Mouse (Mus musculus): ENCODE data around the gene Cuedc2. TPM values are rescaled to one million over a fixed set of nuclear protein-coding genes. Genes with fewer than 3 reads are reported as not detected.

Gene Cuedc2
- 157 and 178 TPM in 2 replicates for polyA plus RNA-seq (2012)

- no peak for TF ChIP-seq GATA1 (IDR thresholded peaks at IDR 0.05; ENCODE audit: low read length)
Observed at GRCm38 (mm10) chr19:46338331-46338936, at the start of gene Cuedc2. Gene Cuedc2 (minus strand): TSS chr19:46338702.

- TF ChIP-seq GATA1 (IDR thresholded peaks at IDR 0.05; ENCODE audit: low read length): no peak
Observed at GRCm38 (mm10) chr19:46382275-46382674, 43.8 kb upstream of the Cuedc2 start.

GRCm38 (mm10) chr19:46375891-46376290, 37.4 kb upstream of the Cuedc2 start:
- no peak for TF ChIP-seq GATA1 (IDR thresholded peaks at IDR 0.05; ENCODE audit: low read length)

GRCm38 (mm10) chr19:46375489-46375888, 37.0 kb upstream of the Cuedc2 start:
- TF ChIP-seq GATA1 (IDR thresholded peaks at IDR 0.05; ENCODE audit: low read length): no peak

GRCm38 (mm10) chr19:46374477-46375088, 36.1 kb upstream of the Cuedc2 start:
- no peak for TF ChIP-seq GATA1 (IDR thresholded peaks at IDR 0.05; ENCODE audit: low read length)

- TF ChIP-seq GATA1 (IDR thresholded peaks at IDR 0.05; ENCODE audit: low read length): no peak
Observed at GRCm38 (mm10) chr19:46369204-46369603, 30.7 kb upstream of the Cuedc2 start.

GRCm38 (mm10) chr19:46367798-46368590, 29.5 kb upstream of the Cuedc2 start:
- TF ChIP-seq GATA1 (IDR thresholded peaks at IDR 0.05; ENCODE audit: low read length): no peak

- TF ChIP-seq GATA1 (IDR thresholded peaks at IDR 0.05; ENCODE audit: low read length): no peak
Observed at GRCm38 (mm10) chr19:46363294-46364009, 24.9 kb upstream of the Cuedc2 start.

GRCm38 (mm10) chr19:46362104-46362503, 23.6 kb upstream of the Cuedc2 start:
- TF ChIP-seq GATA1 (IDR thresholded peaks at IDR 0.05; ENCODE audit: low read length): no peak

GRCm38 (mm10) chr19:46358381-46358780, 19.9 kb upstream of the Cuedc2 start:
- TF ChIP-seq GATA1 (IDR thresholded peaks at IDR 0.05; ENCODE audit: low read length): no peak

- TF ChIP-seq GATA1 (IDR thresholded peaks at IDR 0.05; ENCODE audit: low read length): no peak
Observed at GRCm38 (mm10) chr19:46357344-46358280, 19.1 kb upstream of the Cuedc2 start.

GRCm38 (mm10) chr19:46356701-46357138, 18.2 kb upstream of the Cuedc2 start:
- no peak for TF ChIP-seq GATA1 (IDR thresholded peaks at IDR 0.05; ENCODE audit: low read length)

GRCm38 (mm10) chr19:46350168-46350932, 11.8 kb upstream of the Cuedc2 start, which contains the start of gene 2310034G01Rik:
Gene 2310034G01Rik (minus strand): TSS chr19:46350302.
- TF ChIP-seq GATA1 (IDR thresholded peaks at IDR 0.05; ENCODE audit: low read length): no peak

- TF ChIP-seq GATA1 (IDR thresholded peaks at IDR 0.05; ENCODE audit: low read length): no peak
Observed at GRCm38 (mm10) chr19:46349550-46349949, 11.0 kb upstream of the Cuedc2 start.

Data from G1E-ER4 (cell line).